Mouse (Mus musculus) heart, embryonic 13.5 days (tissue): ENCODE data around the gene P2rx5. TPM values are rescaled to one million over a fixed set of nuclear protein-coding genes. Genes with fewer than 3 reads are reported as not detected.

ENCODE experiments used
- polyA plus RNA-seq: library from polyadenylated mRNA; unstranded; fragments of >200 nt; fragmentation: Nextera tagmentation; extraction: Ambion mirVana; gene quantifications from 2 replicates; pipeline ENCODE4 v1.2.1, GENCODE M21; 2015

The P2rx5 gene
- polyA plus RNA-seq, 1 experiment from 2014 or later = 1.1 TPM

Other genes with a start within 250 kb of the P2rx5 start
- gene Atp2a3, start 199.3 kb upstream of the P2rx5 start, polyA plus RNA-seq = 3.9 and 4.0 TPM in 2 replicates
- 2.1 and 2.3 TPM in 2 replicates for gene P2rx1, start 161.3 kb upstream of the P2rx5 start, polyA plus RNA-seq
- 2.2 and 3.0 TPM in 2 replicates for gene Camkk1, start 141.4 kb upstream of the P2rx5 start, polyA plus RNA-seq
- 9.9 TPM in 2 replicates for gene Ncbp3, start 112.6 kb upstream of the P2rx5 start, polyA plus RNA-seq
- gene Itgae, start 69.8 kb upstream of the P2rx5 start, polyA plus RNA-seq = 0.24 and 0.27 TPM in 2 replicates
- 11.5 and 11.9 TPM in 2 replicates for gene Haspin, start 22.1 kb upstream of the P2rx5 start, polyA plus RNA-seq
- gene Emc6, start 16.6 kb downstream of the P2rx5 start, polyA plus RNA-seq = 93.0 and 101 TPM in 2 replicates
- gene Tax1bp3, start 16.7 kb downstream of the P2rx5 start, polyA plus RNA-seq = 236 and 262 TPM in 2 replicates
- 11.0 and 11.7 TPM in 2 replicates for gene Ctns, start 38.6 kb downstream of the P2rx5 start, polyA plus RNA-seq
- 0.56 and 0.60 TPM in 2 replicates for gene Shpk, start 39.0 kb downstream of the P2rx5 start, polyA plus RNA-seq
- not detected in 2 replicates for gene Trpv1, start 73.9 kb downstream of the P2rx5 start, polyA plus RNA-seq
- gene Trpv3, start 107.0 kb downstream of the P2rx5 start, polyA plus RNA-seq = 0.05 TPM in 1 of 2 replicates, not detected in the other
- gene Aspa, start 169.2 kb downstream of the P2rx5 start, polyA plus RNA-seq = 0.09 TPM in 1 of 2 replicates, not detected in the other
- not detected in 2 replicates for gene Gm49340, start 169.3 kb downstream of the P2rx5 start, polyA plus RNA-seq
- gene Spata22, start 169.3 kb downstream of the P2rx5 start, polyA plus RNA-seq = not detected in 2 replicates
- not detected in 2 replicates for gene Olfr20, start 190.4 kb downstream of the P2rx5 start, polyA plus RNA-seq
- gene Olfr376, start 210.8 kb downstream of the P2rx5 start, polyA plus RNA-seq = not detected in 2 replicates
- gene Olfr1, start 239.2 kb downstream of the P2rx5 start, polyA plus RNA-seq = not detected in 2 replicates